Mouse (Mus musculus) forebrain, embryonic 14.5 days (tissue): Measurements from ENCODE around the gene Slc12a7. TPM values are rescaled to one million over a fixed set of nuclear protein-coding genes. Genes with fewer than 3 reads are reported as not detected.

Experiments used
- ATAC-seq: fragments of 200-750 bp; cut with Nextera tagmentation; 2 replicates; pipeline ENCODE4 v1.8.0; 2017; ENCODE audit warnings: mild to moderate bottlenecking, moderate library complexity
- DNase-seq: peaks from one replicate; pipeline ENCODE4 v3.0.0-alpha.2; 2015; ENCODE audit warnings: low spot score
- H3K27ac ChIP-seq: fragments of 300-500 bp; sonication (generic); 2 replicates; pipeline ENCODE4 v1.5.1; 2014; ENCODE audit warnings: low read depth, mild to moderate bottlenecking, control low read depth, low read length, moderate library complexity
- H3K27me3 ChIP-seq: fragments of 300-500 bp; sonication (generic); replicated peaks from 2 replicates; pipeline ENCODE4 v1.6.1; 2014; ENCODE audit warnings: low read length, control low read depth, mixed read lengths; ENCODE audit not compliant: control insufficient read depth, insufficient read depth
- H3K36me3 ChIP-seq: fragments of 300-500 bp; sonication (generic); 2 replicates; pipeline ENCODE4 v1.6.1; 2014; ENCODE audit warnings: low read length, control low read depth; ENCODE audit not compliant: control insufficient read depth, insufficient read depth
- H3K4me1 ChIP-seq: fragments of 300-500 bp; sonication (generic); 2 replicates; pipeline ENCODE4 v1.6.1; 2014; ENCODE audit warnings: antibody characterized with exemption, low read length, control low read depth; ENCODE audit not compliant: control insufficient read depth, insufficient read depth
- H3K4me2 ChIP-seq: fragments of 300-500 bp; sonication (generic); 2 replicates; pipeline ENCODE4 v1.6.1; 2014; ENCODE audit warnings: mild to moderate bottlenecking, control low read depth, low read length
- H3K4me3 ChIP-seq: fragments of 300-500 bp; sonication (generic); 2 replicates; pipeline ENCODE4 v1.5.1; 2014; ENCODE audit warnings: low read depth, low read length, control low read depth
- H3K9ac ChIP-seq: fragments of 300-500 bp; sonication (generic); 2 replicates; pipeline ENCODE4 v1.6.1; 2014; ENCODE audit warnings: mild to moderate bottlenecking, low read length, control low read depth, moderate library complexity
- H3K9me3 ChIP-seq: fragments of 300-500 bp; sonication (generic); replicated peaks from 2 replicates; pipeline ENCODE4 v1.6.1; 2016; ENCODE audit warnings: low read length, control low read depth, mixed read lengths; ENCODE audit not compliant: control insufficient read depth
- WGBS: fragments of 180-500 bp; shearing (Covaris S2); extraction: QIAGEN DNeasy Blood & Tissue Kit; methylation state at CpG from one replicate; pipeline ENCODE4 v1.1.7; 2014; 5-methylcytosine and 5-hydroxymethylcytosine counted together
- polyA plus RNA-seq: library from polyadenylated mRNA; unstranded; fragments of >200 nt; fragmentation: Nextera tagmentation; extraction: Ambion mirVana; gene quantifications from 2 replicates; pipeline ENCODE4 v1.2.1, GENCODE M21; 2014

Gene Slc12a7
- 14.5 and 16.6 TPM in 2 replicates for polyA plus RNA-seq

- DNase-seq (peak; percentile 11), ATAC-seq (peak; percentile 59)
- Histone ChIP-seq H3K4me1 (0 out of 2 replicates have a peak, but pooled peaks cover 3% of the 10 kb centered on the region), H3K4me3 (peak within 1 kb of the TSS; percentile 29), H3K4me2 (peak within 1 kb of the TSS; percentile 56), H3K9ac (peak within 1 kb of the TSS; percentile 41), H3K9me3 (no peaks in the 10 kb centered on the region), H3K27ac (no peak within 1 kb of the TSS), H3K27me3 (peaks cover 10% of the 10 kb centered on the region; the same call in 1 of the 2 replicates), H3K36me3 (no peaks in the 10 kb centered on the region)
- WGBS = 5% methylated on average over 41 of the region's 48 CpGs
Measured at GRCm38 (mm10) chr13:73732742-73733700, at the start of gene Slc12a7. Slc12a7 (plus strand) TSS chr13:73733094.

DNA sequence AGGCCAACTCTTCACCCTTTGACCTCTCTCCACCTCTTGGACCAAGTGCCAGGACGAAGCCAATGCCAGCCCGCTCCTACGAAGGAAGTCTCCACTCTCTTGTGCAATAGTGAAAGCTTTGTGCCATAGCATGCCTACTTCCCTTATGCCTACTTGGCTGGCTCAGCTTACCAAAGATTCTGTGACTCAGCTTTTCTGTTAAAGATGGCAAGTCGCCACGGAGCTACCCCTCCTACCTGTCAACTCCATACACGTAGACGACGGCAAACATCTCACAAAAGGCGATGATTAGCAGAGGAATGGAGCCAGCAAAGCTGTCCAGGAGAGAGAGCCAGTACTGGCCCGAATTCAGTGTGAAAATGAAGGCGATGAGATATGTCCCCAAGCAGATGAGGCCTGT is 49.2 kb upstream of the Slc12a7 start:
- ATAC-seq = no peak
- H3K9ac ChIP-seq = no peak overlapping the region
- no peak overlapping the region for H3K27ac ChIP-seq
- no peaks in the 10 kb centered on the region for H3K9me3 ChIP-seq
- WGBS = 77% methylated on average over 11 of the region's 11 CpGs
- no peak overlapping the region for H3K4me3 ChIP-seq
- no peaks in the 10 kb centered on the region for H3K36me3 ChIP-seq
- H3K4me1 ChIP-seq = no peaks in the 10 kb centered on the region
- H3K27me3 ChIP-seq = no peaks in the 10 kb centered on the region
- H3K4me2 ChIP-seq = no peak overlapping the region
- peak; percentile 14 for DNase-seq

- ATAC-seq = no peak
- Histone ChIP-seq H3K4me1 (no peaks in the 10 kb centered on the region), H3K27ac (no peak overlapping the region), H3K9me3 (no peaks in the 10 kb centered on the region), H3K27me3 (no peaks in the 10 kb centered on the region), H3K9ac (no peak overlapping the region), H3K4me3 (no peak overlapping the region), H3K36me3 (no peaks in the 10 kb centered on the region), H3K4me2 (no peak overlapping the region)
- WGBS = 86% methylated on average over 1 of the region's 1 CpGs
- no peak for DNase-seq
Measured at GRCm38 (mm10) chr13:73684412-73684811, 48.5 kb upstream of the Slc12a7 start.

DNA sequence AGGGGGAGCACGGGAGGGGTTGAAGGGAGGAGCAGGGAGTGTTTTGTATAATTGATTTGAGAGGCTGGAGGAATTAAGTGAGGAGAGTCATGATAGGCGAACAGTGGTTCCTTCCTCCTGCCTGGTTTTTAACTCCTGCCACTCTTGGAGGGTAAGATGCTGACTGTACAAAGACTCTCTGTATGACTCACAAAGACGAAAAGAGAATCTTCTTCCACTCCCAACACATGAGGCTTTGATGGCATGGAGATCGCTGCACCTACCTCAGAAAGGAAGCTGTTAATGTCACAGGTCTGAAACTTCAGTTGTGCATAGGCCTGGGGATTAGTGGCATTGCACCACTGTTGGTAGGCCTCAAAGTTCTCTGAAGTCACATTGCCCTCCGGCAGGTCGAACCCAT is 47.4 kb upstream of the Slc12a7 start:
- DNase-seq (no peak), ATAC-seq (no peak)
- Histone ChIP-seq H3K27me3 (no peaks in the 10 kb centered on the region), H3K4me1 (no peaks in the 10 kb centered on the region), H3K9ac (no peak overlapping the region), H3K9me3 (no peaks in the 10 kb centered on the region), H3K4me2 (no peak overlapping the region), H3K27ac (no peak overlapping the region), H3K36me3 (no peaks in the 10 kb centered on the region), H3K4me3 (no peak overlapping the region)
- 86% methylated on average over 6 of the region's 6 CpGs for WGBS

DNA sequence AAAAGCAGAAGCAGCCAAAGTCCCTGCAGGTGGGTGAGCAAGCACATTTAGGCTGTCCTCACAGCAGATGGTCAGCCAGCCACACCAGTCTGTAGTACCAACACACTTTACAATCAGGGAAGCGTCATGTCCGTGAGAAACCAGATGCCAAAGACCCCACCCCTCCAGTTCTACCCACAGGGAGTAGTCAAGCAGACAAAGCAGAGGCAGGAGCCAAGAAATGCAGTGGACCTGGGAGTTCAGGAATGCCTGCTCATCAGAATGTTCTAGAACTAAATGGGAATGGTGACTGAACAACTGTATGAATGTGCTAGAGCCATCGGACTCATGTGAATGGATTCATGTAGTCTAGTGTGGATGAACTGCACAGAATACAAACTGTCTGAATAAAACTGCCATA is 45.3 kb upstream of the Slc12a7 start:
- H3K27ac ChIP-seq = no peak overlapping the region
- no peaks in the 10 kb centered on the region for H3K4me1 ChIP-seq
- no peak for ATAC-seq
- H3K27me3 ChIP-seq = no peaks in the 10 kb centered on the region
- no peaks in the 10 kb centered on the region for H3K9me3 ChIP-seq
- H3K9ac ChIP-seq = no peak overlapping the region
- 81% methylated on average over 3 of the region's 3 CpGs for WGBS
- H3K4me2 ChIP-seq = no peak overlapping the region
- no peak for DNase-seq
- no peaks in the 10 kb centered on the region for H3K36me3 ChIP-seq
- no peak overlapping the region for H3K4me3 ChIP-seq

GRCm38 (mm10) chr13:73688934-73689333 is 44.0 kb upstream of the Slc12a7 start:
- H3K4me3 ChIP-seq = no peak overlapping the region
- ATAC-seq = no peak
- H3K27ac ChIP-seq = no peak overlapping the region
- DNase-seq = no peak
- H3K36me3 ChIP-seq = no peaks in the 10 kb centered on the region
- H3K9ac ChIP-seq = no peak overlapping the region
- H3K4me2 ChIP-seq = no peak overlapping the region
- no peaks in the 10 kb centered on the region for H3K4me1 ChIP-seq
- WGBS = 81% methylated on average over 4 of the region's 4 CpGs
- H3K27me3 ChIP-seq = no peaks in the 10 kb centered on the region
- no peaks in the 10 kb centered on the region for H3K9me3 ChIP-seq

GRCm38 (mm10) chr13:73692249-73692868 is 40.5 kb upstream of the Slc12a7 start:
- H3K27me3 ChIP-seq = no peaks in the 10 kb centered on the region
- no peaks in the 10 kb centered on the region for H3K36me3 ChIP-seq
- WGBS = 29% methylated on average over 10 of the region's 10 CpGs
- H3K4me2 ChIP-seq = no peak overlapping the region
- DNase-seq (peak; percentile 68), ATAC-seq (peak; percentile 55; the same call in 1 of the 2 replicates)
- H3K9ac ChIP-seq = no peak overlapping the region
- H3K9me3 ChIP-seq = no peaks in the 10 kb centered on the region
- H3K4me3 ChIP-seq = no peak overlapping the region
- H3K27ac ChIP-seq = no peak overlapping the region
- no peaks in the 10 kb centered on the region for H3K4me1 ChIP-seq

GRCm38 (mm10) chr13:73693333-73693732 is 39.6 kb upstream of the Slc12a7 start:
- Histone ChIP-seq H3K27me3 (no peaks in the 10 kb centered on the region), H3K4me2 (no peak overlapping the region), H3K36me3 (no peaks in the 10 kb centered on the region), H3K9ac (no peak overlapping the region), H3K9me3 (no peaks in the 10 kb centered on the region), H3K4me3 (no peak overlapping the region), H3K27ac (no peak overlapping the region), H3K4me1 (no peaks in the 10 kb centered on the region)
- 63% methylated on average over 2 of the region's 2 CpGs for WGBS
- ATAC-seq (no peak), DNase-seq (no peak)

DNA sequence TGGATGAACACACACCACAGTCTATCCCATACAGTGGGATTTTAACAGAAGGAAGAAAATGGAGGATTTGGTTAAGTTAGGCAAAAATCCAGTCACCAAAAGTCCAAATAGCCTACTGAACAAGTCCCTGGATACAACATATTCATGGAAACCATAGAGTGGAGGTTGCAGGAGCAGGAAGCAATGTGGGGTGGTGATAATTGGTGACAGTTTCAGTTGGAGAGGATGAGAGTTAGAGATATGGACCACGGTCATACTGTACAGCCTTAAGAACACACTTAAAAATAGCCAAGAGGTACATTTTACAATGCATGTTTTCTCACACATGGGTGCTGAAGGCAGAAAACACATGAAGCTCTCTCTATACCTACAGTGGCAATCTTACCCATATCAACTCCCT is 37.9 kb upstream of the Slc12a7 start:
- no peak for ATAC-seq
- Histone ChIP-seq H3K9me3 (no peaks in the 10 kb centered on the region), H3K4me3 (no peak overlapping the region), H3K27me3 (no peaks in the 10 kb centered on the region), H3K9ac (no peak overlapping the region), H3K36me3 (no peaks in the 10 kb centered on the region), H3K27ac (no peak overlapping the region), H3K4me2 (no peak overlapping the region), H3K4me1 (no peaks in the 10 kb centered on the region)
- no peak for DNase-seq
- WGBS = 77% methylated on average over 1 of the region's 1 CpGs
